Mouse (Mus musculus) layer of hippocampus, postnatal 14 days (tissue): ENCODE data around the gene Scaf1. TPM values are rescaled to one million over a fixed set of nuclear protein-coding genes. Genes with fewer than 3 reads are reported as not detected.
A peak's percentile ranks its signal among the peaks of the same experiment; 100 is the strongest.

Experiments used
- DNase-seq, 2 experiments: peaks; one replicate each; pipeline ENCODE4 v3.0.0; 2021 to 2022; ENCODE audit warnings: low spot score in 2 of 2, mixed read lengths in 1 of 2
- microRNA-seq, 2 experiments: library from miRNA; unstranded; fragments of <30 nt; microRNA quantifications; one replicate each; pipeline ENCODE4 v1.2.0; 2021
- total RNA-seq, 2 experiments: library from RNA; stranded (reverse); gene quantifications; 2 replicates each; pipeline ENCODE4 v1.2.3; 2021

Scaf1 gene
- total RNA-seq, 2 experiments from 2014 or later: 153 to 158 TPM

- peak in 1 of 2 experiments; percentile 59 for DNase-seq
Measured at GRCm38 (mm10) chr7:44958208-44958607, 58.0 kb downstream of the Scaf1 start.

- no peak for DNase-seq
Measured at GRCm38 (mm10) chr7:44957183-44957835, 58.9 kb downstream of the Scaf1 start.

- no peak for DNase-seq
Measured at GRCm38 (mm10) chr7:44956266-44956665, 59.9 kb downstream of the Scaf1 start.

- DNase-seq: no peak
Measured at GRCm38 (mm10) chr7:44955628-44956027, 60.5 kb downstream of the Scaf1 start.

- no peak for DNase-seq
Measured at GRCm38 (mm10) chr7:44954091-44954885, 61.9 kb downstream of the Scaf1 start.

GRCm38 (mm10) chr7:44953561-44953960 lies 62.6 kb downstream of the Scaf1 start:
- DNase-seq: no peak

Small RNA genes lying within 50 kb of the gene (microRNA-seq; reads per million reads assigned to microRNA genes)
- 2.7 to 5.4 reads per million in 2 experiments for gene Mir7054

Other genes starting within 250 kb of the Scaf1 start
- 10 to 100 TPM; 29.6 to 36.7 TPM for gene Nup62, start 200.3 kb downstream of the Scaf1 start, total RNA-seq
- 1 to 10 TPM; 1.5 to 1.8 TPM for gene Il4i1, start 200.0 kb downstream of the Scaf1 start, total RNA-seq
- gene Atf5, start 199.7 kb downstream of the Scaf1 start, total RNA-seq: 10 to 100 TPM; 27.3 to 28.4 TPM
- gene Akt1s1, start 167.4 kb downstream of the Scaf1 start, total RNA-seq: 10 to 100 TPM; 81.6 to 89.7 TPM
- 10 to 100 TPM; 46.2 to 54.2 TPM for gene Tbc1d17, start 167.3 kb downstream of the Scaf1 start, total RNA-seq
- gene Pnkp, start 159.2 kb downstream of the Scaf1 start, total RNA-seq: 10 to 100 TPM; 32.3 to 33.3 TPM
- 100 to 1,000 TPM; 272 to 295 TPM for gene Ptov1, start 146.6 kb downstream of the Scaf1 start, total RNA-seq
- 100 to 1,000 TPM; 106 to 111 TPM for gene Med25, start 123.7 kb downstream of the Scaf1 start, total RNA-seq
- gene Fuz, start 120.3 kb downstream of the Scaf1 start, total RNA-seq: 10 to 100 TPM; 21.0 to 21.4 TPM
- 100 to 1,000 TPM; 310 to 327 TPM for gene Ap2a1, start 86.9 kb downstream of the Scaf1 start, total RNA-seq
- gene Tsks, start 73.2 kb downstream of the Scaf1 start, total RNA-seq: under 1 TPM in 1 of 2 experiments, not detected in 1; 0.69 TPM
- gene Cpt1c, start 41.5 kb downstream of the Scaf1 start, total RNA-seq: 100 to 1,000 TPM; 115 to 116 TPM
- gene Prmt1, start 29.8 kb downstream of the Scaf1 start, total RNA-seq: 100 to 1,000 TPM; 163 to 195 TPM
- 10 to 100 TPM; 33.8 to 46.5 TPM for gene Irf3, start 18.7 kb downstream of the Scaf1 start, total RNA-seq
- 1 to 10 TPM; 2.0 to 3.9 TPM for gene Bcl2l12, start 17.7 kb downstream of the Scaf1 start, total RNA-seq
- 10 to 100 TPM; 12.1 to 16.2 TPM for gene Rras, start 1.6 kb upstream of the Scaf1 start, total RNA-seq
- 10 to 100 TPM; 67.3 to 67.9 TPM for gene Prr12, start 36.5 kb upstream of the Scaf1 start, total RNA-seq
- gene Nosip, start 46.1 kb upstream of the Scaf1 start, total RNA-seq: 10 to 100 TPM; 49.2 to 55.4 TPM
- gene Prrg2, start 46.3 kb upstream of the Scaf1 start, total RNA-seq: 1 to 10 TPM; 5.3 to 7.4 TPM
- gene Rcn3, start 75.9 kb upstream of the Scaf1 start, total RNA-seq: 10 to 100 TPM; 10.3 to 13.8 TPM
- gene Fcgrt, start 87.5 kb upstream of the Scaf1 start, total RNA-seq: 10 to 100 TPM; 17.1 to 20.9 TPM
- gene Rps11, start 108.1 kb upstream of the Scaf1 start, total RNA-seq: 100 to 1,000 TPM; 427 to 461 TPM
- gene Rpl13a, start 112.4 kb upstream of the Scaf1 start, total RNA-seq: 100 to 1,000 TPM; 736 to 824 TPM
- gene Gm45713, start 119.9 kb upstream of the Scaf1 start, total RNA-seq: under 1 TPM in 1 of 2 experiments, not detected in 1; 0.39 TPM
- 1 to 10 TPM; 4.5 to 5.8 TPM for gene Flt3l, start 120.1 kb upstream of the Scaf1 start, total RNA-seq
- gene Pih1d1, start 137.9 kb upstream of the Scaf1 start, total RNA-seq: 10 to 100 TPM; 46.1 to 46.5 TPM
- 10 to 100 TPM; 14.0 to 15.9 TPM for gene Aldh16a1, start 138.2 kb upstream of the Scaf1 start, total RNA-seq
- gene Slc17a7, start 147.6 kb upstream of the Scaf1 start, total RNA-seq: 1,000 to 10,000 TPM; 1,582 to 1,636 TPM
- gene Gfy, start 163.2 kb upstream of the Scaf1 start, total RNA-seq: under 1 TPM in 1 of 2 experiments, not detected in 1; 0.26 TPM
- gene Pth2, start 164.6 kb upstream of the Scaf1 start, total RNA-seq: not detected
- 1 to 10 TPM; 2.0 to 2.7 TPM for gene Ccdc155, start 188.5 kb upstream of the Scaf1 start, total RNA-seq
- gene Dkkl1, start 195.8 kb upstream of the Scaf1 start, total RNA-seq: 1 to 10 TPM; 2.6 to 3.3 TPM
- gene Tead2, start 199.4 kb upstream of the Scaf1 start, total RNA-seq: 10 to 100 TPM in 1 of 2 experiments, 1 to 10 TPM in 1; 6.9 to 11.5 TPM
- gene Cd37, start 222.8 kb upstream of the Scaf1 start, total RNA-seq: 1 to 10 TPM; 4.0 TPM
- gene Slc6a16, start 224.7 kb upstream of the Scaf1 start, total RNA-seq: 1 to 10 TPM; 1.4 to 2.3 TPM